Mouse (Mus musculus) adrenal gland, postnatal 25 days (tissue): ENCODE data around the gene Derl3. TPM values are rescaled to one million over a fixed set of nuclear protein-coding genes. Genes with fewer than 3 reads are reported as not detected.

Source experiments
- DNase-seq: peaks from one replicate; pipeline ENCODE4 v3.0.0; 2021; ENCODE audit warnings: mixed read lengths
- total RNA-seq: library from RNA; stranded (reverse); gene quantifications from 2 replicates; pipeline ENCODE4 v1.2.3, GENCODE M21; 2021

Gene Derl3
- total RNA-seq, 1 experiment from 2014 or later, result 1.5 TPM

GRCm38 (mm10) chr10:75942736-75943477 is 49.7 kb downstream of the Derl3 start, which contains the start of gene Vpreb3:
Gene Vpreb3 (plus strand): TSS chr10:75943057.
- DNase-seq, result no peak

GRCm38 (mm10) chr10:75944066-75944772 is 51.0 kb downstream of the Derl3 start:
- no peak for DNase-seq

GRCm38 (mm10) chr10:75945213-75945612 is 52.0 kb downstream of the Derl3 start:
- no peak for DNase-seq

Other genes starting within 250 kb of the Derl3 start
- 5.9 and 8.9 TPM in 2 replicates for gene Susd2, start 249.4 kb upstream of the Derl3 start, total RNA-seq
- 34.3 and 40.7 TPM in 2 replicates for gene Cabin1, start 129.1 kb upstream of the Derl3 start, total RNA-seq
- gene Ddt, start 120.0 kb upstream of the Derl3 start, total RNA-seq, result 142 and 159 TPM in 2 replicates
- gene Gm20441, start 112.5 kb upstream of the Derl3 start, total RNA-seq, result not detected in 2 replicates
- 21.4 and 24.9 TPM in 2 replicates for gene Gstt3, start 112.0 kb upstream of the Derl3 start, total RNA-seq
- gene Gstt1, start 94.8 kb upstream of the Derl3 start, total RNA-seq, result 33.4 and 39.2 TPM in 2 replicates
- gene Gstt4, start 70.9 kb upstream of the Derl3 start, total RNA-seq, result not detected in 2 replicates
- gene Gstt2, start 56.0 kb upstream of the Derl3 start, total RNA-seq, result 34.2 and 41.5 TPM in 2 replicates
- 287 and 343 TPM in 2 replicates for gene Mif, start 33.2 kb upstream of the Derl3 start, total RNA-seq
- 84.7 and 85.0 TPM in 2 replicates for gene Smarcb1, start 28.2 kb downstream of the Derl3 start, total RNA-seq
- 787 and 1,051 TPM in 2 replicates for gene Chchd10, start 39.7 kb downstream of the Derl3 start, total RNA-seq
- gene Mmp11, start 43.1 kb downstream of the Derl3 start, total RNA-seq, result 7.9 and 9.5 TPM in 2 replicates
- gene Gm867, start 47.3 kb downstream of the Derl3 start, total RNA-seq, result 1.3 and 2.2 TPM in 2 replicates
- gene Vpreb3, start 49.6 kb downstream of the Derl3 start, total RNA-seq, result not detected in 2 replicates
- gene Gm5134, start 61.1 kb downstream of the Derl3 start, total RNA-seq, result not detected in 2 replicates
- gene Zfp280b, start 139.2 kb downstream of the Derl3 start, total RNA-seq, result 11.0 and 11.4 TPM in 2 replicates
- gene Slc5a4b, start 217.5 kb downstream of the Derl3 start, total RNA-seq, result not detected in 2 replicates